Mouse (Mus musculus): ENCODE data around the gene Deaf1.
"Not testable (repeated sequence)": the region's sequence is repeated elsewhere in the genome, so short reads cannot be mapped to it uniquely, and the experiment has no call there.

Gene Deaf1

DNA sequence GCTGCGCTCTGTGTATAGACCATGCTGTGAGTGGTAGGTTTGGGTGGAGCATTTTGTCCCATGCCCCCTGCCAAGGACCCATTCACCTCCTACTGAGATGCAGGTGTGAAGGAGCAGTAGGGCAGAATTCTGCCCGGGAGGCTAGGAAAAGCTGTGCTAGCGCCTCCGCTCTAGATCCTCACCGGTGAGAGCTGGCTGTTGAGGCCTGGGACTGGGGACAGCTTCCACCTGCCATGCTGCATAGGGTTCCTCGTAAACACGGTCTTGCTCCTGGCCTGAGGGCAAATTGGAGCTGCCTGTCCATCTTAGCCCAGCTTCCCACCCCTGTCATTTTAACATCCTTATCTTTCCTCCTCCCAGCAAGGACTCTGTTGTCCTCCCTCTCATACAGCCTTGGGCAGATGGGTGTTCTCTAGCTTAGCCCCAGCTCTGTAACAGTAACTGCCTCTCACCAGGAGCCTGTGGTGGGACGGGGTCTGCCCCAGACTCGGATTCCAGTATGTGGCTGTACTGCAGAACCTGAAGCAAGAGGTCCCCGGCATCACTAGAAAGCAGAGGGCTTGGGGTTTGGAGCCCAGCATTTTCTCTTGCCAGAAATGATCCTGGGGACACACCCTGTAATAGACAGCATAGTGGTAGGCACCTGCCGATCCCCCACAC lies 63.3 kb downstream of the Deaf1 start:
- DNase-seq (ENCODE audit: low read depth, low spot score): no peak

DNA sequence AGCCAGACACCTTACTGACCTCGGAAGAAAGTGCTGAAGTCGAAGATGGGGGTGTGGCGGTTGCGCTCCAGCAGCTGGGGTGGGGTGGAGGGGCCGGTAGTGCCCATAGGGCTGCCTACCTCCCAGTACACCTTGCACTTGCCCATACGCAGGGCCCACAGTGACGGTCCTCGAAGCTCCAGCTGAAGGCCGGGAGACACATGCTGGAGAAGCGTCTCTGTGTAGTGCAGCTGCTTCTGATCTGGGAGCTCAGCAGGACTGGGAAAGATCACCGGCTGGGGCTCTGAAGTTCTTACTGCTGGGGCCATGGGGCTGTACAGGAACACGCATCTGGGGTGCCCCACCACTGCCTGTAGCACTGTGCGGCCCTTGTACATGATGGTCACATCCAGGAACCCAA lies 63.9 kb downstream of the Deaf1 start:
- DNase-seq (ENCODE audit: low read depth, low spot score): no peak

DNA sequence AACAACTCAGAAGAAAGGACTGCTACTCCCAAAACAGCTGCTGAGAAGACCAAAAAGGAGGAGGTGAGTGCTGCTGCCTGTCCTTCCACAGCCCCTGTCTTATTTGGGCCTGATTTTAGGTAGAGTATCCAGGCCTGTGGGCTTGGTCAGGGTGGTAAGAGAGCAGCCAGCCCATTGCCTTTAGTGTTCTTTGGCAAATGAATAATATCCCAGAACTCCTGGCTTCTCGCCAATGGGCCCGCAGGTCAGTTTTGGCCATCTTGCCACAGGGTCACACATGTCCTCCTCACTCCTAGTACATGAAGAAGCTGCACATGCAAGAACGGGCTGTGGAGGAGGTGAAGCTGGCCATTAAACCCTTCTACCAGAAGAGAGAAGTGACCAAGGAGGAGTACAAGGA lies 66.0 kb downstream of the Deaf1 start:
- DNase-seq (ENCODE audit: low read depth, low spot score): no peak

DNA sequence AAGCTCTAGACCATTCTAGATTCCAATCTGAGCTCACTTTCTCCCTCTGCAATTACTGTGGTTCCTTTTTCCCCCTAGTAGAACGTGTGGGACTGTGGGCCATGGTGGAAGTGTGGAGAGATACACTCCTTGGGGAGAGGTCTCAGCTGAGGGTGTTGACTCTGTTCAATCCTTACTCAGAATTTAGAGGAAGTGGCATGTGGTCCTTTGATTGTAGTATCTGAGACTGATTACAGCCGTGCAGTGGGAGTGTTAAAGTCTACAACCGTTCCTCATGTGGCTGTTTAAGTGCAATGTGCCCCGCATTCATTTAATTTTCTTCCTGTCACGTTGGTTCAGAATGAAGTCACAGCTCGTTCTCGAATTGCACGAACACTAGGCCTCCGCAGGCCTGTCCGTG lies 71.3 kb downstream of the Deaf1 start:
- DNase-seq (ENCODE audit: low read depth, low spot score): no peak

DNA sequence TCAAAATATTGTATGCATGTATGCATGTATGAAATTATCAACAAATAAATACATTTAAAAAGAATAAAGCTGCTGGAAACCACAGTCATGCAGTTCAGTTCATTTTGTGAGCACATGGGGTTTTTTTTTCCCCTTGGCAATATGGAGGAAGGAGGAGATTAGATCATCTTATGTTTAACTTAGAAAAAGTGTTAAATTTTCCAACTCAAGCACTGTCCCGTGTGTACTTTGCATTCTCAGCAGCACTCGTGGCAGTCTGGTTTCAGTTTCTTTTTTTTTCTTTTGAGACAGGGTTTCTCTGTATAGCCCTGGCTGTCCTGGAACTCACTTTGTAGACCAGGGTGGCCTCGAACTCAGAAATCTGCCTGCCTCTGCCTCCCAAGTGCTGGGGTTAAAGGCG lies 77.0 kb downstream of the Deaf1 start:
- not testable (repeated sequence) for DNase-seq (ENCODE audit: low read depth, low spot score)
